Mouse (Mus musculus) liver (tissue): ENCODE measurements around the gene Vps53.
"Not testable (repeated sequence)": the region's sequence is repeated elsewhere in the genome, so short reads cannot be mapped to it uniquely, and the experiment has no call there.

Experiments
- DNase-seq: peaks from one replicate; pipeline ENCODE4 v3.0.0-alpha.2; 2020; ENCODE audit warnings: mixed read lengths

The Vps53 gene

GRCm38 (mm10) chr11:76010838-76011624, 168.4 kb downstream of the Vps53 start:
- no peak for DNase-seq

GRCm38 (mm10) chr11:76009101-76009500, 170.3 kb downstream of the Vps53 start:
- no peak for DNase-seq

DNA sequence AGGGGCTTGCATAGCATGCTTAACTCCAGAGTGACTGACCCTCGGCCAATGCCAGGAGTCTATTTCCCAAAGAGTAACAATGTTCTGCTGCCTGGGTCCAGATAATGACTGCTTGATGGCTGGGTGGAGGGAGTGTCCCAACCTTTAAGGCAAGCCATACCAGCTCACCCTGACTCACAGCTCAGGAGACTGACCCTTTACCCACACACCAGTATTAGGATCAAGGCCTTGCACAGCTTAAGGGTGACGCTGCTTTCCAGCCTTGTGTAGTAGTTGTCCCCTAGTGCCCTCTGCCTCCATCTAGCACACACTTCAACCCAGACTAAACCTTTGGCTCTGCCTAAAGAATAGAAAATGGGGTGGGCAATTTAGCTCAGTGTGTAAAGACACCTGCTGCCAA, 171.3 kb downstream of the Vps53 start:
- DNase-seq, result no peak

DNA sequence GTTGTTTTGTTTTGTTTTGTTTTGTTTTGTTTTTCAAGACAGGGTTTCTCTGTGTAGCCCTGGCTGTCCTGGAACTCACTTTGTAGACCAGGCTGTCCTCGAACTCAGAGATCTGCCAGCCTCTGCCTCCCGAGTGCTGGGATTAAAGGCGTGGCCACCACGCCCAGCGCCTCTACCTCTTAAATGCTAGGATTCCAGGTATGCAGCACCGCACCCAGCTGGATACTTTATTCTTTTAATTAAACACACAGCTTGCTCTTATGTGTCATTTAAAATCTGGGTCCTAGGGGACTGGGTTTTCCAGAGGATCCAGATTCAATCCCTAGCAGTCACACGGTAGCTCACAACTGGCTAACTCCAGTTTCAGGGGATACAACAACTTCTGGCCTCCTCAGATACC, 175.2 kb downstream of the Vps53 start:
- not testable (repeated sequence) for DNase-seq

GRCm38 (mm10) chr11:76001237-76001878, 178.1 kb downstream of the Vps53 start:
- no peak for DNase-seq

- no peak for DNase-seq
Observed at GRCm38 (mm10) chr11:76000701-76001100, 178.7 kb downstream of the Vps53 start.

DNA sequence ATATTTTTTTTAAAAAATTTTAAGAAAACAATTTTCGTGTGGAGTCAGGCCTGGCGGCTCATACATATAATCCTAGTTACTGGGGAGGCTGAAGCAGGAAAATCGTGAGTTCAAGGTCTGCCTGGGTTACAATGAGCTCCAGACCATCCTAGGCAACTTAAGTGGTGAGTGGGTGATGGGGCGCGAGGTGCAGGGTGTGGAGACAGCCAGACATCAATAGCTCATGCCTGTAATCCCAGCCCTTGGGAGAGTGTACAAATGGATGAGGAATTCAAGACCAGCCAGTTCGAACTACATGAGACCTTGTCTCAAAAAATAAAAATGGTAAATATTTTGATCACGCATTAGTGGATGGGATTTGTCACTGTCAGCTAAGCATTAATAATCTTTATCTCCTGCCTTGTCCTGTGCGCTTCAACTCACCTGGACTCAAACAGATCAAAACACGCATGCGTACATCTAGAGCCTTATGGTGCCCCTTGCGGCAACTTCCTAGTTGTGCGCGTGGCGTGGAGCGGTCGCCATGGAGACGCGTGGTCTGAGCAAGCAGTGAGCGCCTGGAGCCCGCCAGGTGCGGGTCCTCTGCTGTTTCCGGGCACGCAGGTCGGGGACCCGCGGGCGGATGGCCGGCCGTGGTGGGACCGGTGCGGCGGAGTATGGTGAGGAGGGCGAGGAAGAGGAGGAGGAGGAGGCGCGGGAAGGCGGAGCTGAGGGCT, 179.8 kb downstream of the Vps53 start, which contains the start of gene 1700016K19Rik:
TSS of gene 1700016K19Rik (plus strand) at position 473 of the 716 bp plus-strand sequence.
- peak; percentile 63 for DNase-seq
